Comparison of ENCODE assay signal across 7 mouse cellular contexts in genomic region chr8:84200652-84201544, GRCm38 (mm10). TPM values are rescaled to one million over a fixed set of nuclear protein-coding genes. Genes with fewer than 3 reads are reported as not detected.
DNase-seq lines count a peak whose midpoint lies in the region; ATAC-seq and TF ChIP-seq lines count a peak whose summit lies in the region.

No protein-coding gene starts in this region.

- H3K9me3 ChIP-seq in intestine, postnatal 0 days (ENCODE audit: control insufficient read depth) = no peaks in the 10 kb centered on the region
- no peaks in the 10 kb centered on the region for H3K9me3 ChIP-seq in liver, postnatal 0 days (ENCODE audit: low read length)
- no peaks in the 10 kb centered on the region for H3K9me3 ChIP-seq in neural tube, embryonic 14.5 days (ENCODE audit: control insufficient read depth, low read length)

- no peak for TF ChIP-seq EP300 in liver, postnatal 0 days (IDR thresholded peaks at IDR 0.05; ENCODE audit: low read depth)

- H3K4me3 ChIP-seq in bone marrow, adult 2 months (replicated peaks; ENCODE audit: control insufficient read depth, low read depth, low read length) = peak overlapping the region; percentile 74
- peak overlapping the region; percentile 55 for H3K4me3 ChIP-seq in intestine, postnatal 0 days (ENCODE audit: low read depth, low read length)
- H3K4me3 ChIP-seq in liver, postnatal 0 days (ENCODE audit: low read depth, low read length) = peak overlapping the region; percentile 67
- peak overlapping the region; percentile 35 for H3K4me3 ChIP-seq in neural tube, embryonic 14.5 days (ENCODE audit: low read depth, low read length)

- peak; percentile 50; the same call in 1 of the 2 replicates for TF ChIP-seq POLR2A in bone marrow, adult 2 months (IDR thresholded peaks at IDR 0.05; ENCODE audit: borderline replicate concordance, control insufficient read depth, low read depth, low read length)

- H3K9ac ChIP-seq in intestine, postnatal 0 days (ENCODE audit: low read depth, low read length) = peak overlapping the region; percentile 63
- H3K9ac ChIP-seq in liver, postnatal 0 days (replicated peaks) = peak overlapping the region; percentile 86
- peak overlapping the region; percentile 60 for H3K9ac ChIP-seq in neural tube, embryonic 14.5 days (replicated peaks; ENCODE audit: low read depth, low read length)

- H3K36me3 ChIP-seq in intestine, postnatal 0 days (ENCODE audit: control insufficient read depth, insufficient read depth) = no peaks in the 10 kb centered on the region
- 0 out of 2 replicates have a peak, but pooled peaks cover 3% of the 10 kb centered on the region for H3K36me3 ChIP-seq in liver, postnatal 0 days (replicated peaks; ENCODE audit: insufficient read depth, low read length)
- no peaks in the 10 kb centered on the region for H3K36me3 ChIP-seq in neural tube, embryonic 14.5 days (ENCODE audit: control insufficient read depth, insufficient read depth, low read length)

- H3K27ac ChIP-seq in bone marrow, adult 2 months (ENCODE audit: control insufficient read depth, insufficient read depth, low read depth, low read length, poor library complexity) = peak overlapping the region; percentile 94
- H3K27ac ChIP-seq in intestine, postnatal 0 days (ENCODE audit: low read depth, low read length) = peak overlapping the region; percentile 61
- H3K27ac ChIP-seq in liver, postnatal 0 days (ENCODE audit: low read depth) = peak overlapping the region; percentile 95
- H3K27ac ChIP-seq in neural tube, embryonic 14.5 days (ENCODE audit: low read depth, low read length) = peak overlapping the region; percentile 66

- H3K4me2 ChIP-seq in intestine, postnatal 0 days (replicated peaks; ENCODE audit: low read depth) = peak overlapping the region; percentile 76
- H3K4me2 ChIP-seq in liver, postnatal 0 days (ENCODE audit: low read depth, low read length) = peak overlapping the region; percentile 91
- peak overlapping the region; percentile 60 for H3K4me2 ChIP-seq in neural tube, embryonic 14.5 days (ENCODE audit: low read depth, low read length)

- peaks cover 11% of the 10 kb centered on the region for H3K4me1 ChIP-seq in bone marrow, adult 2 months (ENCODE audit: control insufficient read depth, insufficient read depth, low read length)
- H3K4me1 ChIP-seq in intestine, postnatal 0 days (replicated peaks; ENCODE audit: control insufficient read depth, insufficient read depth, low read length) = no peaks in the 10 kb centered on the region; the same call in 1 of the 2 replicates
- H3K4me1 ChIP-seq in liver, postnatal 0 days (ENCODE audit: insufficient read depth) = peaks cover 64% of the 10 kb centered on the region
- H3K4me1 ChIP-seq in neural tube, embryonic 14.5 days (ENCODE audit: control insufficient read depth, insufficient read depth, low read length) = peaks cover 14% of the 10 kb centered on the region

- no peaks in the 10 kb centered on the region for H3K27me3 ChIP-seq in intestine, postnatal 0 days (replicated peaks; ENCODE audit: control insufficient read depth, insufficient read depth, low read length)
- peaks cover 9% of the 10 kb centered on the region; the same call in 1 of the 2 replicates for H3K27me3 ChIP-seq in liver, postnatal 0 days (ENCODE audit: insufficient read depth, low read length)
- no peaks in the 10 kb centered on the region for H3K27me3 ChIP-seq in neural tube, embryonic 14.5 days (ENCODE audit: control insufficient read depth, insufficient read depth, low read length)

- under 1% methylated on average over 65 of the region's 70 CpGs for whole genome bisulfite sequencing in bone marrow, adult 2 months
- WGBS in intestine, postnatal 0 days = 5% methylated on average over 64 of the region's 70 CpGs
- 3% methylated on average over 52 of the region's 70 CpGs for WGBS in liver, postnatal 0 days (ENCODE audit: insufficient replicate concordance)
- 10% methylated on average over 36 of the region's 70 CpGs for WGBS in neural tube, embryonic 14.5 days

- peak; percentile 95 for DNase-seq in Muller cell, postnatal 12 days (ENCODE audit: inconsistent ontology term)
- peak; percentile 100 for DNase-seq in heart, adult 11 months
- DNase-seq in liver, postnatal 0 days = peak; percentile 77
- DNase-seq in urinary bladder, postnatal 36 days (ENCODE audit: low spot score in 2 of 2) = peak; percentile 80 to 86

- no peak for TF ChIP-seq CTCF in bone marrow, adult 2 months (IDR thresholded peaks at IDR 0.05; ENCODE audit: control insufficient read depth, insufficient read depth, low read length)
- TF ChIP-seq CTCF in intestine, postnatal 0 days (IDR thresholded peaks at IDR 0.05; ENCODE audit: low read depth) = no peak
- no peak for TF ChIP-seq CTCF in liver, postnatal 0 days (IDR thresholded peaks at IDR 0.05; ENCODE audit: low read depth)

- peak; percentile 6; the same call in 1 of the 2 replicates for ATAC-seq in intestine, postnatal 0 days
- peak; percentile 7; the same call in 1 of the 2 replicates for ATAC-seq in liver, postnatal 0 days
- ATAC-seq in neural tube, embryonic 14.5 days (ENCODE audit: low read depth) = no peak

RNA-seq across cellular contexts. Expression of gene Nanos3, which starts 15.9 kb away (rescaled TPM):
- 3.0 TPM in 1 of 2 replicates, not detected in the other for polyA plus RNA-seq in bone marrow, adult 2 months (2011; ENCODE audit: insufficient read depth, insufficient read length, low replicate concordance, missing spikeins)
- polyA plus RNA-seq in intestine, postnatal 0 days (2015; fragmentation: Nextera tagmentation; extraction: Ambion mirVana) = 1.6 and 1.8 TPM in 2 replicates
- polyA plus RNA-seq in liver, postnatal 0 days (2015; fragmentation: Nextera tagmentation; extraction: Ambion mirVana) = 0.34 and 0.79 TPM in 2 replicates
- 12.4 and 12.5 TPM in 2 replicates for polyA plus RNA-seq in neural tube, embryonic 14.5 days (2014; fragmentation: Nextera tagmentation; extraction: Ambion mirVana)

RNA-seq across cellular contexts. Expression of gene Zswim4, which starts 36.0 kb away (rescaled TPM):
- 2.0 and 4.0 TPM in 2 replicates for polyA plus RNA-seq in bone marrow, adult 2 months (2011; ENCODE audit: insufficient read depth, insufficient read length, low replicate concordance, missing spikeins)
- polyA plus RNA-seq in intestine, postnatal 0 days (2015; fragmentation: Nextera tagmentation; extraction: Ambion mirVana) = 3.7 and 3.8 TPM in 2 replicates
- polyA plus RNA-seq in liver, postnatal 0 days (2015; fragmentation: Nextera tagmentation; extraction: Ambion mirVana) = 1.4 and 1.6 TPM in 2 replicates
- 12.9 and 20.5 TPM in 2 replicates for polyA plus RNA-seq in neural tube, embryonic 14.5 days (2014; fragmentation: Nextera tagmentation; extraction: Ambion mirVana)

RNA-seq across cellular contexts. Expression of gene D8Ertd738e, which starts 48.6 kb away (rescaled TPM):
- 101 and 196 TPM in 2 replicates for polyA plus RNA-seq in bone marrow, adult 2 months (2011; ENCODE audit: insufficient read depth, insufficient read length, low replicate concordance, missing spikeins)
- polyA plus RNA-seq in intestine, postnatal 0 days (2015; fragmentation: Nextera tagmentation; extraction: Ambion mirVana) = 308 and 309 TPM in 2 replicates
- 189 and 201 TPM in 2 replicates for polyA plus RNA-seq in liver, postnatal 0 days (2015; fragmentation: Nextera tagmentation; extraction: Ambion mirVana)
- 265 and 294 TPM in 2 replicates for polyA plus RNA-seq in neural tube, embryonic 14.5 days (2014; fragmentation: Nextera tagmentation; extraction: Ambion mirVana)

RNA-seq across cellular contexts. Expression of gene 4930432K21Rik, which starts 53.1 kb away (rescaled TPM):
- polyA plus RNA-seq in bone marrow, adult 2 months (2011; ENCODE audit: insufficient read depth, insufficient read length, low replicate concordance, missing spikeins) = not detected in 2 replicates
- 0.17 and 0.18 TPM in 2 replicates for polyA plus RNA-seq in intestine, postnatal 0 days (2015; fragmentation: Nextera tagmentation; extraction: Ambion mirVana)
- 0.24 and 0.29 TPM in 2 replicates for polyA plus RNA-seq in liver, postnatal 0 days (2015; fragmentation: Nextera tagmentation; extraction: Ambion mirVana)
- polyA plus RNA-seq in neural tube, embryonic 14.5 days (2014; fragmentation: Nextera tagmentation; extraction: Ambion mirVana) = 1.3 and 1.6 TPM in 2 replicates

RNA-seq across cellular contexts. Expression of gene Cc2d1a, which starts 53.2 kb away (rescaled TPM):
- 10.9 and 18.5 TPM in 2 replicates for polyA plus RNA-seq in bone marrow, adult 2 months (2011; ENCODE audit: insufficient read depth, insufficient read length, low replicate concordance, missing spikeins)
- polyA plus RNA-seq in intestine, postnatal 0 days (2015; fragmentation: Nextera tagmentation; extraction: Ambion mirVana) = 16.2 and 16.9 TPM in 2 replicates
- polyA plus RNA-seq in liver, postnatal 0 days (2015; fragmentation: Nextera tagmentation; extraction: Ambion mirVana) = 4.4 and 4.5 TPM in 2 replicates
- polyA plus RNA-seq in neural tube, embryonic 14.5 days (2014; fragmentation: Nextera tagmentation; extraction: Ambion mirVana) = 26.8 and 30.7 TPM in 2 replicates
